Mouse (Mus musculus) lung, postnatal 0 days (tissue): ENCODE measurements around the gene Hacd4. TPM values are rescaled to one million over a fixed set of nuclear protein-coding genes. Genes with fewer than 3 reads are reported as not detected.

Source experiments
- ATAC-seq: fragments of 200-750 bp; cut with Nextera tagmentation; 2 replicates; pipeline ENCODE4 v1.8.0; 2017; ENCODE audit warnings: moderate library complexity
- DNase-seq: peaks from one replicate; pipeline ENCODE4 v3.0.0-alpha.2; 2016; ENCODE audit warnings: low spot score
- H3K27ac ChIP-seq: fragments of 300-500 bp; sonication (generic); 2 replicates; pipeline ENCODE4 v1.5.1; 2014; ENCODE audit warnings: antibody characterized with exemption, mild to moderate bottlenecking, low read length, mixed read lengths
- H3K27me3 ChIP-seq: fragments of 300-500 bp; sonication (generic); replicated peaks from 2 replicates; pipeline ENCODE4 v1.6.1; 2014; ENCODE audit warnings: low read length, mixed read lengths; ENCODE audit not compliant: insufficient read depth
- H3K36me3 ChIP-seq: fragments of 300-500 bp; sonication (generic); 2 replicates; pipeline ENCODE4 v1.6.1; 2014; ENCODE audit warnings: low read length, mixed read lengths; ENCODE audit not compliant: insufficient read depth
- H3K4me1 ChIP-seq: fragments of 300-500 bp; sonication (generic); 2 replicates; pipeline ENCODE4 v1.6.1; 2014; ENCODE audit warnings: antibody characterized with exemption, low read depth, low read length, mixed read lengths; ENCODE audit not compliant: insufficient read depth
- H3K4me2 ChIP-seq: fragments of 300-500 bp; sonication (generic); replicated peaks from 2 replicates; pipeline ENCODE4 v1.6.1; 2014; ENCODE audit warnings: low read depth, mild to moderate bottlenecking, low read length, moderate library complexity, mixed read lengths
- H3K4me3 ChIP-seq: fragments of 300-500 bp; sonication (generic); 2 replicates; pipeline ENCODE4 v1.5.1; 2014; ENCODE audit warnings: low read depth, low read length
- H3K9ac ChIP-seq: fragments of 300-500 bp; sonication (generic); replicated peaks from 2 replicates; pipeline ENCODE4 v1.6.1; 2014; ENCODE audit warnings: low read depth, mild to moderate bottlenecking
- H3K9me3 ChIP-seq: fragments of 300-500 bp; sonication (generic); 2 replicates; pipeline ENCODE4 v1.6.1; 2016; ENCODE audit warnings: low read length, mixed read lengths
- CTCF ChIP-seq: IDR thresholded peaks from 2 replicates; pipeline ENCODE4 v1.5.1; 2016; ENCODE audit warnings: antibody characterized with exemption, mild to moderate bottlenecking
- EP300 ChIP-seq: IDR thresholded peaks from 2 replicates; pipeline ENCODE4 v1.6.1; 2016; ENCODE audit warnings: antibody characterized with exemption, mild to moderate bottlenecking, control low read depth
- WGBS: fragments of 180-500 bp; shearing (Covaris S2); extraction: QIAGEN DNeasy Blood & Tissue Kit; methylation state at CpG from one replicate; pipeline ENCODE4 v1.1.7; 2014; 5-methylcytosine and 5-hydroxymethylcytosine counted together
- polyA plus RNA-seq: library from polyadenylated mRNA; unstranded; fragments of >200 nt; fragmentation: Nextera tagmentation; extraction: Ambion mirVana; gene quantifications from 2 replicates; pipeline ENCODE4 v1.2.1, GENCODE M21; 2015

Hacd4 gene
- polyA plus RNA-seq, 1 experiment from 2014 or later: 10.2 TPM

DNA sequence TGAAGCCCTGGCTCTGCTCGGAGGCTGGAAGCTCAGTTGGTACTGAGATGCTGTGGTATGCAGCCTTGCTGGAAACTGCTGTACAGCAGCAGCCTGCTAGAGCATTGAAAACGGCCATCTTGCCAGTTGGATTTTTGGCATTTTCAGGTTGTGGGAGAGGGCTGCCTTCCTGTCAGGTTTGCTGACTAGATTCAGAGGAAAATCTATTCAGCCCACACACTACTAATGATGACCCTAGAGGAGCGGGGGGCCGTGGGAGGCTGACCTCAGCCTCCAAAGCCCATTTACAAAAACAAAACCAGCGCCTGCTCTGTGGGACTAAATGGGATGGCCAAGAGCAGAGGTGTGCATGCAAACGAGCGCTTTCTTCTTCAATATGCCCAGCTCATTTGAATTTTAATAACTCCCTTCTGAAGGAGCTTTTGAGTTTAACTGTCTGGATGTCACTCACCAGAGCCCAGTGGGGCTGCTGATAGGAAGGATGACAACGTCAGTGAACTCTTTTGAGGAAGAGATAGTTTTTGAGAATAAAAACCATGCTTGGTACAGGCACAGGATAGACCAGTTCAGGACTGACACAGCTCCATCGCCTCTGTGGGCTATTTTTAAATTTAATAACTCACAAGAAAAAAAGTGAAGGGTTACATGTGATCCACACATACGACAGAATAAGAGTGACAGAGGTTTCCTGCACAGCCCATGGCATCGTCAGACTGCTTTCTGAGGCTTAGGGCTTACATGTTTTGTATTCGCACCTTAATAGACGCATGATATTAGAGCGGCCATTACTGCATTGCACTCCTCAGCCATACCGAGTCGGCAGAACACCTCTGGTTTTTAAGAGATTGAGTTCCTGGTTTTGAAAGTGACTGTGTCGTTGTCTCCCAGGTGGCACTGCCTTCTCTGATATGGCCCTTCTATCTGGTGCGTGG, 66.2 kb downstream of the Hacd4 start:
- Histone ChIP-seq H3K36me3 (no peaks in the 10 kb centered on the region), H3K4me2 (no peak overlapping the region), H3K27ac (no peak overlapping the region), H3K9me3 (no peaks in the 10 kb centered on the region), H3K4me1 (no peaks in the 10 kb centered on the region), H3K9ac (no peak overlapping the region), H3K27me3 (no peaks in the 10 kb centered on the region), H3K4me3 (no peak overlapping the region)
- TF ChIP-seq EP300: no peak
- TF ChIP-seq CTCF: no peak
- DNase-seq: no peak
- WGBS: 84% methylated on average over 18 of the region's 18 CpGs
- ATAC-seq: no peak

DNA sequence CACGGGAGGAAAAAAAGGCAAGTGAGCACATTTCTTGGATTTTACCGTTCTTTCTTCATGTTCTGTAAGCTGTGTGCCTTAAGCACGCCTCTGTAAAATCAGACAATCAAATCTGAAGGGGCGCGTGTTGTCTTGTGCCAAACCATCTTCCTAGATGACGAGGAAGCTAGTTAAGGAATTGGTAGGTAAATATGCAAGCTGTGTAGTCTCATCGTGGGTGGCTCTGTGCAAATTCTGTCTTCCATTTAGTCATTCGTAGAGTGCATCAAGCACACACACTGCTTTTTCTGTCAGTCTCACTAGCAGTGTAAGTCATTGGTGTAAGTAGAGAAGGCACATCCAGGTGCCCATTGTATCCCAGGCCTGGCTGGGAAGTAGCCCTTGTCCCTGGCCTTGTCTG, 67.9 kb downstream of the Hacd4 start:
- no peak overlapping the region for H3K27ac ChIP-seq
- WGBS: 91% methylated on average over 8 of the region's 8 CpGs
- no peak overlapping the region for H3K4me3 ChIP-seq
- H3K27me3 ChIP-seq: no peaks in the 10 kb centered on the region
- H3K36me3 ChIP-seq: no peaks in the 10 kb centered on the region
- no peak overlapping the region for H3K9ac ChIP-seq
- no peak for DNase-seq
- ATAC-seq: no peak
- TF ChIP-seq CTCF (no peak), EP300 (no peak)
- no peaks in the 10 kb centered on the region for H3K4me1 ChIP-seq
- no peak overlapping the region for H3K4me2 ChIP-seq
- H3K9me3 ChIP-seq: no peaks in the 10 kb centered on the region

DNA sequence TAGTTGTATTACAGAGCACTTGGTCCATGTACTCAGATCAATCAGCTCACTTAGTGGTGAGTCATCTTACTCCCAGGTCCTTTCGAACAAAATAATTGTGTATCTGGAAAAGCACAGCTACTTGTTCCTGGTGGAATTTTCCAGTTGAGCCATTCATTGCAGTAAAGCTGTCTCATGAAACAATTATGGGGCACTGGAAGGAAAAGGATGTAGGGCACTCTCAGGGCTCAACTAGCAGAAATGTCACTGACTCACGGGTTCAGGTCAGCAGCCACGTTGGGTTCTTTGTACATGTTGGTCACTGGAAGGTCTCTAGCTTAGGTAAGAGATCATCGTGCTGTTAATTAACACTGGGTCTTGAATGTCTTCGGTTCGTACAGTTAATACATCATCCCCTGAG, 68.8 kb downstream of the Hacd4 start:
- ATAC-seq (no peak), DNase-seq (no peak)
- Histone ChIP-seq H3K4me2 (no peak overlapping the region), H3K4me1 (no peaks in the 10 kb centered on the region), H3K27ac (no peak overlapping the region), H3K36me3 (no peaks in the 10 kb centered on the region), H3K27me3 (no peaks in the 10 kb centered on the region), H3K9me3 (no peaks in the 10 kb centered on the region), H3K4me3 (no peak overlapping the region), H3K9ac (no peak overlapping the region)
- TF ChIP-seq EP300: no peak
- no peak for TF ChIP-seq CTCF
- WGBS: 88% methylated on average over 6 of the region's 6 CpGs

DNA sequence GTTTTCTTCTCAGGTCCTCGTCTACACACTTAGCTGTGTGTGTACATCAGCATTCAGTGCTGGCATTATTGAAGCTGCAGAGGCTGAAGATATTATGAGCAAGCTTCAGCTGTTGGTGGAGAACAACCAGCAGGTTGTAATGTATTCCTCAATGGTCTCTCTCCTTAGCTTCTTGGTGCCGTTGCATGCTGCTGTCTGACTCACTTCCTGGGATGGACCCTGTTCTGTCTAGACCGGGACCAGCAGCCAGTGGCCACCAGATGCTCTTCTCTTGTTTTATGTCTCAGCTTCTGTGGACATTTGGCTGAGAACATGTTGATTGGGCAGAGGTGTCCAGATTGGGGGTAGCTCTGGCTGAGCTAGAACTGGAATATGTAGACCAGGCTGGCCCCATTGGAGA, 81.3 kb downstream of the Hacd4 start:
- Histone ChIP-seq H3K4me2 (no peak overlapping the region), H3K27ac (no peak overlapping the region), H3K36me3 (no peaks in the 10 kb centered on the region), H3K9me3 (no peaks in the 10 kb centered on the region), H3K9ac (no peak overlapping the region), H3K27me3 (no peaks in the 10 kb centered on the region), H3K4me3 (no peak overlapping the region), H3K4me1 (no peaks in the 10 kb centered on the region)
- ATAC-seq (no peak), DNase-seq (no peak)
- TF ChIP-seq EP300: no peak
- TF ChIP-seq CTCF: no peak
- WGBS: 75% methylated on average over 3 of the region's 3 CpGs

DNA sequence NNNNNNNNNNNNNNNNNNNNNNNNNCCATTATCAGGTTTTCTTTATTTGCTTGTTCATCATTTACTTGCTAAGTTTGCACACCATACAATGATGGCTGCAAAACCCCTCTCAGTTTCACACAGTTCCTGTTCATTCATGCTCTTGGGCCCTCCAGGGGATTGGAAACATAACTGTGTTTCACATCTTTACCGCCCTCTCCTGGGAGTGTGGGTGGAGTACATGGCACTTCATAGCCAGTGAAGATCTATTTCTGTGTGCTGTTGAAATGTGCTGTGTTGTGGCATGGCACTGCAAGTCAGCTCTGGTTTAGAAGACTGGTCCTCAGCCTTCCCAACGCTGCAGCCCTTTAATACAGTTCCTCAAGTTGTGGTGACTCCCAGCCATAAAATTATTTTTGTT, 82.1 kb downstream of the Hacd4 start:
- TF ChIP-seq EP300 (no peak), CTCF (peak; percentile 59)
- Histone ChIP-seq H3K9ac (no peak overlapping the region), H3K36me3 (no peaks in the 10 kb centered on the region), H3K4me3 (no peak overlapping the region), H3K4me1 (no peaks in the 10 kb centered on the region), H3K27me3 (no peaks in the 10 kb centered on the region), H3K27ac (no peak overlapping the region), H3K9me3 (no peaks in the 10 kb centered on the region), H3K4me2 (no peak overlapping the region)
- DNase-seq: peak; percentile 29
- 62% methylated on average over 2 of the region's 2 CpGs for whole genome bisulfite sequencing
- no peak for ATAC-seq

DNA sequence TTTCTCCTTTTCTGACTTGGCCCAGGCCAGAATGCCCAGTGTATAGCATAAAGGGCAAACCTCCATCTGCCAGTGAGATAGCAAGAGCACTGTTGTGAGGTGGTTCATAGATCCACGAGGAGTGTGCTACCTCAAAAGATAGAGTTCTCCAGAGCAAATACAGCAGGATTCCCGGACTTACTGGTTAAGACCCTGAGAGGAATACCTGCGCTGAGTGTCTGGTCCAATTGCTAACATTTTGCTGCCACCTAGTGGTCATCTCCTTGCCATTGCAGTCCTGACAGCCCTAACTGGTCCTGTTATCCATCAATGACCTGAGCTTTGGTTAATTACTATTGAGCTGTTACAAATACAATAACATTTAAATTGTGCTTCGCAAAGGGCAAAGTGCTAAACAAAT, 87.8 kb downstream of the Hacd4 start:
- H3K9me3 ChIP-seq: no peaks in the 10 kb centered on the region
- no peak overlapping the region for H3K4me3 ChIP-seq
- no peak for TF ChIP-seq EP300
- peak; percentile 98 for TF ChIP-seq CTCF
- WGBS: 1% methylated on average over 4 of the region's 4 CpGs
- H3K27ac ChIP-seq: no peak overlapping the region
- H3K27me3 ChIP-seq: no peaks in the 10 kb centered on the region
- DNase-seq (peak; percentile 80), ATAC-seq (peak; percentile 64)
- H3K4me2 ChIP-seq: no peak overlapping the region
- H3K4me1 ChIP-seq: no peaks in the 10 kb centered on the region
- no peak overlapping the region for H3K9ac ChIP-seq
- H3K36me3 ChIP-seq: no peaks in the 10 kb centered on the region

Other genes starting within 250 kb of the Hacd4 start
- not detected in 2 replicates for gene Ifnb1, start 83.8 kb upstream of the Hacd4 start, polyA plus RNA-seq
- not detected in 2 replicates for gene Ifna15, start 119.3 kb upstream of the Hacd4 start, polyA plus RNA-seq
- gene Ifna14, start 132.9 kb upstream of the Hacd4 start, polyA plus RNA-seq: not detected in 2 replicates
- gene Ifna9, start 153.5 kb upstream of the Hacd4 start, polyA plus RNA-seq: not detected in 2 replicates
- not detected in 2 replicates for gene Ifna12, start 164.4 kb upstream of the Hacd4 start, polyA plus RNA-seq
- gene C87499, start 195.5 kb upstream of the Hacd4 start, polyA plus RNA-seq: not detected in 2 replicates
- gene Ifna13, start 205.5 kb upstream of the Hacd4 start, polyA plus RNA-seq: not detected in 2 replicates
- gene Ifna16, start 238.0 kb upstream of the Hacd4 start, polyA plus RNA-seq: not detected in 2 replicates
- gene Ifna2, start 245.0 kb upstream of the Hacd4 start, polyA plus RNA-seq: not detected in 2 replicates